Mouse (Mus musculus) frontal cortex, postnatal 14 days (tissue): ENCODE data around the gene Olfr305.
"Not testable (repeated sequence)": the region's sequence is repeated elsewhere in the genome, so short reads cannot be mapped to it uniquely, and the experiment has no call there.

Source experiments
- DNase-seq, 2 experiments: peaks; one replicate each; pipeline ENCODE4 v3.0.0; 2022; ENCODE audit warnings: low spot score in 2 of 2

Olfr305 gene

DNA sequence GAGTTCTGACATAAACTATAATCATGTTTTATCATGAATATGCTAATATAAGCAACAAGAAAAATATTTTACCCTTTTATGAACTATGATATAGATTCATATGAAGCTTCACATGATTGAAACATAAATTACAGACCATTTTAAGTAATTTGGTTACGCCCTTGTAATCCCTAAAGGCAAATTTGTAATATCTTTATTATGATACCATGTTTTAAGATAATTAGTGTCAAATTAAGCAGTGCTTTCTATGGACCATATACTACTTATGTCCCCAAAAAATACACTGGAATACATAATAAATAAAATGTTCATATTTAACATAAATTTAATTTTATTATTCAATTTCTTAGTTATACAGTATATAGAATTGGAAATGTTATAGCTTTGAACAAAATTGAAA lies at the start of gene Olfr305:
Gene Olfr305 (minus strand): TSS at position 101 of the 400 bp plus-strand sequence.
- DNase-seq, result no peak

DNA sequence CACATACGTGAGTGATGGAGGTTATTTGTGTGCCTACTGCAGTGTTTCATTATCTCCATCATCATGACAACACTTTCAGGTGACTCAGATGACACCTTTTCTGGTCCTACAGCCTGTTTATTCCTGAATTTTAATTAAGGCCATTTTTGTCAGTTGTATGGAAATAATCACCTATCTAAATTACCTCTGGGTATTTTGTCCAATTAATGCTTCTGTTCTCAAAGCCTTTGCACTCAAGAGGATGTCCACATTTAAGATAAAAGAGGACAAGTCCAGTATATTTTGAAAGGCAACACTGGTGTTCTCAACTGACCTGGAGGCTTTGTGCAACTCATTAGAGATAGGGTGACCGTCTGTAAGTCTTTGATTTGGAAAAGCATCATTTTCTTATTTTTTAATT lies 36.8 kb upstream of the Olfr305 start, which contains the start of gene Olfr301:
Gene Olfr301 (plus strand): TSS at position 301 of the 400 bp plus-strand sequence.
- no peak for DNase-seq

- DNase-seq, result no peak
Observed at GRCm38 (mm10) chr7:86397689-86398088, 31.0 kb upstream of the Olfr305 start, which contains the start of gene Olfr303. Olfr303 (minus strand) TSS chr7:86397789.

GRCm38 (mm10) chr7:86386558-86386957 lies 19.8 kb upstream of the Olfr305 start, which contains the start of gene Olfr304:
Olfr304 (minus strand) TSS chr7:86386658.
- DNase-seq, result no peak

DNA sequence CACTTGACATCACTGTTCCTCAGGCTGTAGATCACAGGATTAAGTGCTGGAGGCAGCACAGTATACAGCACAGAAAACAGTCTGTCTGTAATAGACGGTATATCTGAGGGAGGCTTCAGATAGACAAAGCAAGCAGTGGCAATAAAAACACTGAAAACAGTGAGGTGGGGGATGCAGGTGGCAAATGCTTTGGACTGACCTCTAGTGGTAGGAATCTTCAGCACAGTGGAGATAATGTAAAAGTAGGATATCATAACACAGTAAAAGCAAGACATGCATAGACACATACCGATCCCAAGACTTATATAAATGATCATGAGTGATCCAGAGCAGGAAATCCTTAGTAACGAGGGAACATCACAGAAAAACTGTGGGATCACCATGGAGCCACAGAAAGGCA lies 19.0 kb upstream of the Olfr305 start:
- DNase-seq, result no peak

- DNase-seq, result not testable (repeated sequence)
Observed at GRCm38 (mm10) chr7:86346296-86346695, 20.4 kb downstream of the Olfr305 start.

- no peak for DNase-seq
Observed at GRCm38 (mm10) chr7:86344253-86344652, 22.5 kb downstream of the Olfr305 start.

- no peak for DNase-seq
Observed at GRCm38 (mm10) chr7:86342881-86343565, 23.7 kb downstream of the Olfr305 start.

DNA sequence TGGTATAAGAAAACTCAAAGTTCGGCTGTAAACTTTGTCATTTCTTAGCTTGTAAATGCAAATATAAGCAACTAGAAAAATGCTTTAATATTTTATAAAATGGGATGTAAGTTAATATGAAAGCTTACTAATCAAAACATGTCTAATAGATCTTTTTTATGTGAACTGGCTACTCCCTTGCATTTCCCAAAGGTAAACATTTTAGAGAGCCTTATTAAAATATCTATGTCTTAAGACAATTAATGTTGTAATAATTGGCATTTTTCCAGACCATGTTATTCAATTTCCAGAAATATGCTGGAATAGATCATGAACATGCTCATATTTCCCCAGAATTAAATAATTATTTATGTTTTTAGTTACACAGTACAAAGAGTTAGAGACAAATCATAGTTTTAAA lies 29.2 kb downstream of the Olfr305 start, which contains the start of gene Olfr307:
Gene Olfr307 (minus strand): TSS at position 101 of the 400 bp plus-strand sequence.
- DNase-seq, result no peak

GRCm38 (mm10) chr7:86325530-86325929 lies 41.2 kb downstream of the Olfr305 start, which contains the start of gene Olfr308:
Olfr308 (minus strand) TSS chr7:86325630.
- no peak for DNase-seq

DNA sequence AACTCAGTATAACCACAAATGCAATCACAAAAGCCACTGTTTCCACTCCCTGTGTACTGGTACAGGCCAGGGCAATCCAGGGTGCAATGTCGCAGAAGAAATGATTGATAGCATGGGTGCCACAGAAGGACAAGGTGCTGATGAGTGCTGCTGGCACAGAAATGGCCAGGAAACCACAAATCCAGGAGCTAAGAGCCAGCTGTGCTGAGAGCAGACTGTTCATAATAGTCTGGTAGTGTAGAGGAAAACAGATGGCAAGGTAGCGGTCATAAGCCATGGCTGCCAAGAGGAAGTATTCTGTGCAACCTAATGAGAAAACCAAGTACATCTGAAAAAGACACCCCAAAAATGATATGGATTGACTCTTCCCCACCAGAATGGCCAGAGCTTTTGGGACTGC lies 45.4 kb downstream of the Olfr305 start:
- no peak for DNase-seq

- DNase-seq, result no peak
Observed at GRCm38 (mm10) chr7:86313608-86314007, 53.1 kb downstream of the Olfr305 start, which contains the start of gene Olfr309. Olfr309 (minus strand) TSS chr7:86313708.
